Mouse (Mus musculus) lung, postnatal 0 days (tissue): ENCODE measurements around the gene 1700029H14Rik. TPM values are rescaled to one million over a fixed set of nuclear protein-coding genes. Genes with fewer than 3 reads are reported as not detected.
A peak's percentile ranks its signal among the peaks of the same experiment; 100 is the strongest.

ENCODE experiments used
- ATAC-seq: fragments of 200-750 bp; cut with Nextera tagmentation; 2 replicates; pipeline ENCODE4 v1.8.0; 2017; ENCODE audit warnings: moderate library complexity
- DNase-seq: peaks from one replicate; pipeline ENCODE4 v3.0.0-alpha.2; 2016; ENCODE audit warnings: low spot score
- H3K27ac ChIP-seq: fragments of 300-500 bp; sonication (generic); 2 replicates; pipeline ENCODE4 v1.5.1; 2014; ENCODE audit warnings: antibody characterized with exemption, mild to moderate bottlenecking, low read length, mixed read lengths
- H3K27me3 ChIP-seq: fragments of 300-500 bp; sonication (generic); replicated peaks from 2 replicates; pipeline ENCODE4 v1.6.1; 2014; ENCODE audit warnings: low read length, mixed read lengths; ENCODE audit not compliant: insufficient read depth
- H3K36me3 ChIP-seq: fragments of 300-500 bp; sonication (generic); 2 replicates; pipeline ENCODE4 v1.6.1; 2014; ENCODE audit warnings: low read length, mixed read lengths; ENCODE audit not compliant: insufficient read depth
- H3K4me1 ChIP-seq: fragments of 300-500 bp; sonication (generic); 2 replicates; pipeline ENCODE4 v1.6.1; 2014; ENCODE audit warnings: antibody characterized with exemption, low read depth, low read length, mixed read lengths; ENCODE audit not compliant: insufficient read depth
- H3K4me2 ChIP-seq: fragments of 300-500 bp; sonication (generic); replicated peaks from 2 replicates; pipeline ENCODE4 v1.6.1; 2014; ENCODE audit warnings: low read depth, mild to moderate bottlenecking, low read length, moderate library complexity, mixed read lengths
- H3K4me3 ChIP-seq: fragments of 300-500 bp; sonication (generic); 2 replicates; pipeline ENCODE4 v1.5.1; 2014; ENCODE audit warnings: low read depth, low read length
- H3K9ac ChIP-seq: fragments of 300-500 bp; sonication (generic); replicated peaks from 2 replicates; pipeline ENCODE4 v1.6.1; 2014; ENCODE audit warnings: low read depth, mild to moderate bottlenecking
- H3K9me3 ChIP-seq: fragments of 300-500 bp; sonication (generic); 2 replicates; pipeline ENCODE4 v1.6.1; 2016; ENCODE audit warnings: low read length, mixed read lengths
- CTCF ChIP-seq: IDR thresholded peaks from 2 replicates; pipeline ENCODE4 v1.5.1; 2016; ENCODE audit warnings: antibody characterized with exemption, mild to moderate bottlenecking
- EP300 ChIP-seq: IDR thresholded peaks from 2 replicates; pipeline ENCODE4 v1.6.1; 2016; ENCODE audit warnings: antibody characterized with exemption, mild to moderate bottlenecking, control low read depth
- WGBS: fragments of 180-500 bp; shearing (Covaris S2); extraction: QIAGEN DNeasy Blood & Tissue Kit; methylation state at CpG from one replicate; pipeline ENCODE4 v1.1.7; 2014; 5-methylcytosine and 5-hydroxymethylcytosine counted together
- polyA plus RNA-seq: library from polyadenylated mRNA; unstranded; fragments of >200 nt; fragmentation: Nextera tagmentation; extraction: Ambion mirVana; gene quantifications from 2 replicates; pipeline ENCODE4 v1.2.1, GENCODE M21; 2015

Gene 1700029H14Rik
- polyA plus RNA-seq, 1 experiment from 2014 or later = not detected

DNA sequence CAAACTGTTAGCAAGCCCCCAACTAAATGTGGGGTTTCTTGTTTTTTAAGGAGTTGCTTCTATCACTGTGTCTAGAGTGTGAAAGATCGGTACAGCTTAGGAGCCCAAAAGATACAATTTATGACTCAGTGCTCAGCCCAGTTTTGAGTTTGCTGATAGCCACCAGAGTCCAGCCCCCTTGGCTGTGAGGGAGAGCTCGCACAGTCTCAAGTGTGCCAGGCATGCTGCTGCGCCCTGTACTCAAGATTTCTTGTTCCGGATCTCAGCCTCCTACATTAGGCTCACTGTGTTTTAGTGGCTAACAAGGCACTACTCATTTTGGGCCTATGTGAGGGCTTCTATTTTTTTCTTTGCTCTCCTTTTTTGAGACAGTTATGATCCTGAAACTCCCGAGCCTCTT, 22.1 kb downstream of the 1700029H14Rik start:
- no peak overlapping the region for H3K4me3 ChIP-seq
- DNase-seq (peak; percentile 81), ATAC-seq (peak; percentile 86)
- H3K4me1 ChIP-seq = peaks cover 8% of the 10 kb centered on the region; the same call in 1 of the 2 replicates
- H3K4me2 ChIP-seq = no peak overlapping the region
- H3K9ac ChIP-seq = no peak overlapping the region
- H3K9me3 ChIP-seq = no peaks in the 10 kb centered on the region
- peak overlapping the region; percentile 21; the same call in 1 of the 2 replicates for H3K27ac ChIP-seq
- TF ChIP-seq CTCF (no peak), EP300 (peak; percentile 51; the same call in 1 of the 2 replicates)
- no peaks in the 10 kb centered on the region for H3K36me3 ChIP-seq
- WGBS = 62% methylated on average over 5 of the region's 5 CpGs
- no peaks in the 10 kb centered on the region for H3K27me3 ChIP-seq

GRCm38 (mm10) chr8:13538821-13539220, 23.4 kb downstream of the 1700029H14Rik start:
- TF ChIP-seq CTCF = peak; percentile 57
- TF ChIP-seq EP300 = peak; percentile 39; the same call in 1 of the 2 replicates
- Histone ChIP-seq H3K4me1 (peaks cover 8% of the 10 kb centered on the region; the same call in 1 of the 2 replicates), H3K4me2 (no peak overlapping the region), H3K27me3 (no peaks in the 10 kb centered on the region), H3K9ac (no peak overlapping the region), H3K36me3 (no peaks in the 10 kb centered on the region), H3K9me3 (no peaks in the 10 kb centered on the region), H3K27ac (no peak overlapping the region), H3K4me3 (no peak overlapping the region)
- ATAC-seq = peak; percentile 93
- 19% methylated on average over 6 of the region's 6 CpGs for WGBS
- DNase-seq = peak; percentile 93

- 50% methylated on average over 2 of the region's 2 CpGs for WGBS
- ATAC-seq (no peak), DNase-seq (no peak)
- H3K4me3 ChIP-seq = no peak overlapping the region
- H3K27ac ChIP-seq = no peak overlapping the region
- no peak overlapping the region for H3K4me2 ChIP-seq
- no peaks in the 10 kb centered on the region for H3K27me3 ChIP-seq
- H3K9ac ChIP-seq = no peak overlapping the region
- peaks cover 8% of the 10 kb centered on the region; the same call in 1 of the 2 replicates for H3K4me1 ChIP-seq
- no peaks in the 10 kb centered on the region for H3K9me3 ChIP-seq
- H3K36me3 ChIP-seq = no peaks in the 10 kb centered on the region
- TF ChIP-seq EP300 = no peak
Observed at GRCm38 (mm10) chr8:13537102-13537501, 25.2 kb downstream of the 1700029H14Rik start.

GRCm38 (mm10) chr8:13533123-13533522, 29.1 kb downstream of the 1700029H14Rik start:
- DNase-seq (no peak), ATAC-seq (no peak)
- no peaks in the 10 kb centered on the region for H3K9me3 ChIP-seq
- H3K36me3 ChIP-seq = no peaks in the 10 kb centered on the region
- H3K4me2 ChIP-seq = no peak overlapping the region
- no peak overlapping the region for H3K27ac ChIP-seq
- H3K27me3 ChIP-seq = no peaks in the 10 kb centered on the region
- H3K4me1 ChIP-seq = peaks cover 28% of the 10 kb centered on the region
- TF ChIP-seq CTCF = no peak
- TF ChIP-seq EP300 = no peak
- H3K4me3 ChIP-seq = no peak overlapping the region
- H3K9ac ChIP-seq = no peak overlapping the region
- WGBS = 54% methylated on average over 8 of the region's 8 CpGs

- H3K9ac ChIP-seq = no peak overlapping the region
- no peak overlapping the region for H3K4me2 ChIP-seq
- peaks cover 28% of the 10 kb centered on the region for H3K4me1 ChIP-seq
- no peak overlapping the region for H3K27ac ChIP-seq
- DNase-seq (peak; percentile 41), ATAC-seq (no peak)
- no peaks in the 10 kb centered on the region for H3K27me3 ChIP-seq
- 30% methylated on average over 9 of the region's 9 CpGs for WGBS
- H3K9me3 ChIP-seq = no peaks in the 10 kb centered on the region
- no peak overlapping the region for H3K4me3 ChIP-seq
- TF ChIP-seq EP300 (no peak), CTCF (no peak)
- H3K36me3 ChIP-seq = no peaks in the 10 kb centered on the region
Observed at GRCm38 (mm10) chr8:13531602-13532171, 30.6 kb downstream of the 1700029H14Rik start.

DNA sequence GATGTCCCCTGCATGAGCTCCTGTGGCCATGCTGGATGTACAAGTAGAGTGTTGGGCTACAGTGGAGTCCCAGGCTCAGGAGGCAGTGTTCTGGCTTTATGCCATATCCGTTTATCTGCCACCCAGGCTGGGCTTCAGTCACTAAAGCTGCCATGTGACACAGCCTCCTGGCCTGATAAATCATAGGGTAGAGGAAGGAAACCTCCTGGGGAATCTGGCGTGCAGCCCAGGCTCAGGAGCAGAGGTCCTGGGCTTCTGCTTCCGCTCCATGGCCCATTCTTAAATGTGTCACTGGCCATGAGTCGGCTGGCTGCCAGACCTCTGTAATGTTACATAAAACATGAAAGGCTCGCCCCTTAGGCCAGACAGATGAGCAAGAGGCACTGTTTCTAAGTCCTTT, 31.3 kb downstream of the 1700029H14Rik start:
- peaks cover 28% of the 10 kb centered on the region for H3K4me1 ChIP-seq
- TF ChIP-seq EP300 (peak; percentile 78), CTCF (no peak)
- H3K27ac ChIP-seq = peak overlapping the region; percentile 9; the same call in 1 of the 2 replicates
- no peaks in the 10 kb centered on the region for H3K9me3 ChIP-seq
- H3K4me3 ChIP-seq = no peak overlapping the region
- H3K4me2 ChIP-seq = no peak overlapping the region
- DNase-seq = peak; percentile 88
- H3K27me3 ChIP-seq = no peaks in the 10 kb centered on the region
- no peak overlapping the region for H3K9ac ChIP-seq
- no peaks in the 10 kb centered on the region for H3K36me3 ChIP-seq
- WGBS = 5% methylated on average over 5 of the region's 5 CpGs
- peak; percentile 78 for ATAC-seq
